Mouse (Mus musculus): ENCODE data around the gene Foxl1. TPM values are rescaled to one million over a fixed set of nuclear protein-coding genes. Genes with fewer than 3 reads are reported as not detected.

The Foxl1 gene
- polyA plus RNA-seq, 1 experiment from 2014 or later: 7.9 TPM

GRCm38 (mm10) chr8:121164017-121164469, 36.3 kb downstream of the Foxl1 start:
- no peaks in the 10 kb centered on the region for H3K36me3 ChIP-seq (ENCODE audit: insufficient read depth)
- no peaks in the 10 kb centered on the region for H3K27me3 ChIP-seq (ENCODE audit: insufficient read depth, low read length)
- ATAC-seq (ENCODE audit: insufficient read depth) (peak; percentile 77), DNase-seq (peak; percentile 86)
- 21% methylated on average over 8 of the region's 8 CpGs for WGBS
- H3K9ac ChIP-seq: no peak overlapping the region
- peaks cover 12% of the 10 kb centered on the region for H3K4me1 ChIP-seq (ENCODE audit: insufficient read depth)
- H3K4me3 ChIP-seq (ENCODE audit: low read depth, low read length): no peak overlapping the region
- peak overlapping the region; percentile 20; the same call in 1 of the 2 replicates for H3K4me2 ChIP-seq
- no peaks in the 10 kb centered on the region for H3K9me3 ChIP-seq (ENCODE audit: low read depth, low read length)
- H3K27ac ChIP-seq (ENCODE audit: low read depth): no peak overlapping the region
- no peak for TF ChIP-seq CTCF (IDR thresholded peaks at IDR 0.05; ENCODE audit: low read depth)

GRCm38 (mm10) chr8:121168033-121168432, 40.3 kb downstream of the Foxl1 start:
- H3K4me3 ChIP-seq (ENCODE audit: low read depth, low read length): no peak overlapping the region
- no peak overlapping the region for H3K4me2 ChIP-seq
- no peak for DNase-seq
- no peak overlapping the region for H3K9ac ChIP-seq
- ATAC-seq (ENCODE audit: insufficient read depth): no peak
- WGBS: 58% methylated on average over 5 of the region's 5 CpGs
- H3K36me3 ChIP-seq (ENCODE audit: insufficient read depth): no peaks in the 10 kb centered on the region
- peaks cover 12% of the 10 kb centered on the region for H3K4me1 ChIP-seq (ENCODE audit: insufficient read depth)
- H3K9me3 ChIP-seq (ENCODE audit: low read depth, low read length): no peaks in the 10 kb centered on the region
- H3K27ac ChIP-seq (ENCODE audit: low read depth): no peak overlapping the region
- no peaks in the 10 kb centered on the region for H3K27me3 ChIP-seq (ENCODE audit: insufficient read depth, low read length)
- TF ChIP-seq CTCF (IDR thresholded peaks at IDR 0.05; ENCODE audit: low read depth): no peak

- ATAC-seq (ENCODE audit: insufficient read depth) (no peak), DNase-seq (peak; percentile 16)
- H3K4me3 ChIP-seq (ENCODE audit: low read depth, low read length): no peak overlapping the region
- peaks cover 6% of the 10 kb centered on the region for H3K4me1 ChIP-seq (ENCODE audit: insufficient read depth)
- no peak overlapping the region for H3K9ac ChIP-seq
- WGBS: 39% methylated on average over 7 of the region's 7 CpGs
- no peak overlapping the region for H3K4me2 ChIP-seq
- no peaks in the 10 kb centered on the region for H3K36me3 ChIP-seq (ENCODE audit: insufficient read depth)
- H3K9me3 ChIP-seq (ENCODE audit: low read depth, low read length): no peaks in the 10 kb centered on the region
- TF ChIP-seq CTCF (IDR thresholded peaks at IDR 0.05; ENCODE audit: low read depth): no peak
- H3K27me3 ChIP-seq (ENCODE audit: insufficient read depth, low read length): no peaks in the 10 kb centered on the region
- 0 out of 2 replicates have a peak overlapping the region, but pooled peaks have one; percentile 36 for H3K27ac ChIP-seq (ENCODE audit: low read depth)
These were observed 42.4 kb downstream of the Foxl1 start for GRCm38 (mm10) chr8:121170116-121170515.

DNA sequence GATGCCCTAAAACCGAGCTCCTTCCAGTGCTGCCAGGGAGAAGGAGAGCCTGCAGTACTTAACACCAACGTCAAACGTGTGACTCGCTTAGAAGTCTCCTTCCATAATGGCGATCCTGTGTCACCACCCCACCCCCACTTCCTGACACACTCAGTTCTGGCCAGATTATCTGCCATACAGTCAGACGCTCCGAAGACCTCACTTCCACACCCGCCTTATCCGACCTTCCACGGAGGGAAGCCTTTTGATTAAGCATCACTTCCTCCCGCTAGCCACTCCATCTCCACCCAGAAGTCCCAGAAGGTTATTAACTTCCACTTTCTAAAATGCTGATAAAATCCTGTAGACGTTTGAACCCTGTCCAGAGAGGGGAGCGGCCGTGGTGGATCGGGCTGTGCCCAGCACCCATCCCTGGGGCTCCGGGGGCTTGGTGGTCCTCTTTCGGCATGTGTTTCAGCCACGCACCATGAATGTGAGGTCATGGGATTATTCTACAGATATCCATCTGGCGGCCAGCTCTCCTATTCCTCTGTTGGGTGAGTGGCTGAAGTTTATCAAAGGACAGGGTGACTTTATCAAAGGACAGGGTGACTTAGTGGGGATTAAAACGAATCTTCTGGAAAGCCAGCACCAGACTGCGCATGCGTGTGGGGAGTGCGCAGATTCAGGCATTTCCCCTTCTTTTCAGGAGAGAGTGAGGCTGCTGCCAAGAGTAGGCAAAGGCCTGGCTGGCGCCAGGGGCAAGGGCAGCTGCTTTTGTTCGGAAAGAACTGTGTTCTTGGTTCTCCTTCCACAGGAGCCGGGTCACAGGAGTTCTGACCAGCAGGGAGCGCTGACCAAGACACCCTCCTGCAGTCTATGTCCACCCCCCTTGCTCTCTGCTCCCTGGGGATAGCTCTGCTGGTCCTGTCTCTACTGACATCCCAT, 43.1 kb downstream of the Foxl1 start:
- TF ChIP-seq CTCF (IDR thresholded peaks at IDR 0.05; ENCODE audit: low read depth): no peak
- Histone ChIP-seq H3K9ac (no peak overlapping the region), H3K9me3 (ENCODE audit: low read depth, low read length) (no peaks in the 10 kb centered on the region), H3K27ac (ENCODE audit: low read depth) (peak overlapping the region; percentile 36; the same call in 1 of the 2 replicates), H3K27me3 (ENCODE audit: insufficient read depth, low read length) (no peaks in the 10 kb centered on the region), H3K4me1 (ENCODE audit: insufficient read depth) (peaks cover 10% of the 10 kb centered on the region), H3K36me3 (ENCODE audit: insufficient read depth) (no peaks in the 10 kb centered on the region), H3K4me3 (ENCODE audit: low read depth, low read length) (no peak overlapping the region), H3K4me2 (peak overlapping the region; percentile 27; the same call in 1 of the 2 replicates)
- WGBS: 35% methylated on average over 27 of the region's 27 CpGs
- ATAC-seq (ENCODE audit: insufficient read depth) (no peak; the same call in 1 of the 2 replicates), DNase-seq (peak; percentile 50)

DNA sequence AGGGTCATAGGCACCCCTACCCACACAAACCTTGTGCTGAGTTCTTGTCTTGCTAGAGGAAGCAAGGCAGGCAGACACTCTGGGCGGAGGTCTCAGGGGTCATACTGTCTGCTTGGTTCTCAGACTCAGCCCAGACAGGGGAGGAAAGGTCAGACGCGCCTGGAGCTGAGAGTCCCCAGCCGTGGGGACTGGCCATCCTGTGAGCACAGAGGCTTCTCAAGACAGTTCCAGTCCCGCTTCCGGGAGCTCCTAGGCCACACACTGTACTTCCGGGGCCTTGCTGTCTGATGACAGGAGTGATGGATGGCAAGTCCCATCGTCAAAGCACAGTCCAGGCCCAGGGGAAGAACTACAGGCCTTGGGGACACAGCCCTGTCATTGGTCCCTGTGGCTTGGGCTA, 44.8 kb downstream of the Foxl1 start:
- Histone ChIP-seq H3K9me3 (ENCODE audit: low read depth, low read length) (no peaks in the 10 kb centered on the region), H3K36me3 (ENCODE audit: insufficient read depth) (no peaks in the 10 kb centered on the region), H3K4me3 (ENCODE audit: low read depth, low read length) (no peak overlapping the region), H3K4me2 (no peak overlapping the region), H3K4me1 (ENCODE audit: insufficient read depth) (peaks cover 10% of the 10 kb centered on the region), H3K27me3 (ENCODE audit: insufficient read depth, low read length) (no peaks in the 10 kb centered on the region), H3K27ac (ENCODE audit: low read depth) (no peak overlapping the region), H3K9ac (no peak overlapping the region)
- no peak for DNase-seq
- no peak for ATAC-seq (ENCODE audit: insufficient read depth)
- WGBS: 50% methylated on average over 8 of the region's 8 CpGs
- TF ChIP-seq CTCF (IDR thresholded peaks at IDR 0.05; ENCODE audit: low read depth): no peak

- Histone ChIP-seq H3K9ac (no peak overlapping the region), H3K9me3 (ENCODE audit: low read depth, low read length) (no peaks in the 10 kb centered on the region), H3K27me3 (ENCODE audit: insufficient read depth, low read length) (no peaks in the 10 kb centered on the region), H3K4me2 (peak overlapping the region; percentile 37; the same call in 1 of the 2 replicates), H3K27ac (ENCODE audit: low read depth) (no peak overlapping the region), H3K4me1 (ENCODE audit: insufficient read depth) (peaks cover 10% of the 10 kb centered on the region), H3K36me3 (ENCODE audit: insufficient read depth) (no peaks in the 10 kb centered on the region), H3K4me3 (ENCODE audit: low read depth, low read length) (no peak overlapping the region)
- WGBS: 59% methylated on average over 10 of the region's 10 CpGs
- DNase-seq (peak; percentile 60), ATAC-seq (ENCODE audit: insufficient read depth) (no peak)
- TF ChIP-seq CTCF (IDR thresholded peaks at IDR 0.05; ENCODE audit: low read depth): peak; percentile 37
These were observed 46.4 kb downstream of the Foxl1 start for GRCm38 (mm10) chr8:121174178-121174577.
